Mouse (Mus musculus): ENCODE data around the gene Thoc6. TPM values are rescaled to one million over a fixed set of nuclear protein-coding genes. Genes with fewer than 3 reads are reported as not detected.

The Thoc6 gene
- polyA plus RNA-seq, 1 experiment = 19.8 TPM

- TF ChIP-seq CTCF (IDR thresholded peaks at IDR 0.05; ENCODE audit: extremely low read depth, insufficient read length, insufficient replicate concordance, low read depth, low read length) (no peak), POLR2A (IDR thresholded peaks at IDR 0.05; ENCODE audit: low read depth, low read length) (no peak)
- H3K36me3 ChIP-seq (ENCODE audit: control insufficient read depth, insufficient read depth, low read length) = no peaks in the 10 kb centered on the region
- WGBS = 39% methylated on average over 7 of the region's 7 CpGs
- H3K27ac ChIP-seq (ENCODE audit: insufficient read depth, low read depth, low read length) = no peak overlapping the region
- 0 out of 2 replicates have a peak, but pooled peaks cover 2% of the 10 kb centered on the region for H3K4me1 ChIP-seq (ENCODE audit: control insufficient read depth, insufficient read depth, insufficient read length, low read length)
- H3K27me3 ChIP-seq (ENCODE audit: control insufficient read depth, insufficient read depth, low read length) = peaks cover 6% of the 10 kb centered on the region; the same call in 1 of the 2 replicates
- no peak overlapping the region for H3K4me3 ChIP-seq (ENCODE audit: low read depth, low read length)
Measured at GRCm38 (mm10) chr17:23704741-23705140, 31.1 kb upstream of the Thoc6 start.

DNA sequence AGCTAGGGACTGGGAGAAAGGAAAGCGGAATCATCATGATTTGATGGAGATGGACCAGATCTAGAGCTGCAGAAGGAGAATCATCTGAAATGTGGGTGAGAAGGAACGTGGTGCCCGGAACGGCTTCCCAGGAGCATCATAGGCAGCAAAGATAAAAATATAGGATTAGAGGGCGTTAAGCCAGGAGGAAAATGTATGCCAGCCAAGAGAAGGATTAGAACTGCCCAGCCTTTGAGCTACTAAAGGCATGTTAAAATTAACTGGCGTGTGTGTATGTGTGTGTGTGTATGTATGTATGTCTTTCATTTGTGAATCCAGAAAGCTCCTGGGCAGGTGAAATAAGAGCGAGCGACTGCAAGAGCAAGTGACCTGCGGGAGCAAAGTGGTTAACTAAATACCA lies 29.6 kb upstream of the Thoc6 start:
- Histone ChIP-seq H3K27me3 (ENCODE audit: control insufficient read depth, insufficient read depth, low read length) (peaks cover 12% of the 10 kb centered on the region), H3K4me3 (ENCODE audit: low read depth, low read length) (no peak overlapping the region), H3K4me1 (ENCODE audit: control insufficient read depth, insufficient read depth, insufficient read length, low read length) (peaks cover 5% of the 10 kb centered on the region; the same call in 1 of the 2 replicates), H3K27ac (ENCODE audit: insufficient read depth, low read depth, low read length) (no peak overlapping the region), H3K36me3 (ENCODE audit: control insufficient read depth, insufficient read depth, low read length) (no peaks in the 10 kb centered on the region)
- no peak for TF ChIP-seq POLR2A (IDR thresholded peaks at IDR 0.05; ENCODE audit: low read depth, low read length)
- no peak for TF ChIP-seq CTCF (IDR thresholded peaks at IDR 0.05; ENCODE audit: extremely low read depth, insufficient read length, insufficient replicate concordance, low read depth, low read length)
- 88% methylated on average over 9 of the region's 9 CpGs for WGBS

- WGBS = under 1% methylated on average over 28 of the region's 28 CpGs
- TF ChIP-seq POLR2A (IDR thresholded peaks at IDR 0.05; ENCODE audit: low read depth, low read length) (no peak; the same call in 1 of the 2 replicates), CTCF (IDR thresholded peaks at IDR 0.05; ENCODE audit: extremely low read depth, insufficient read length, insufficient replicate concordance, low read depth, low read length) (peak; percentile 63; the same call in 1 of the 2 replicates)
- H3K36me3 ChIP-seq (ENCODE audit: control insufficient read depth, insufficient read depth, low read length) = no peaks in the 10 kb centered on the region
- peaks cover 5% of the 10 kb centered on the region; the same call in 1 of the 2 replicates for H3K4me1 ChIP-seq (ENCODE audit: control insufficient read depth, insufficient read depth, insufficient read length, low read length)
- H3K27me3 ChIP-seq (ENCODE audit: control insufficient read depth, insufficient read depth, low read length) = peaks cover 12% of the 10 kb centered on the region
- H3K4me3 ChIP-seq (ENCODE audit: low read depth, low read length) = peak overlapping the region; percentile 80
- no peak overlapping the region for H3K27ac ChIP-seq (ENCODE audit: insufficient read depth, low read depth, low read length)
Measured at GRCm38 (mm10) chr17:23700079-23700478, 26.4 kb upstream of the Thoc6 start.

GRCm38 (mm10) chr17:23699131-23700077 lies 25.7 kb upstream of the Thoc6 start:
- Histone ChIP-seq H3K27me3 (ENCODE audit: control insufficient read depth, insufficient read depth, low read length) (peaks cover 12% of the 10 kb centered on the region), H3K36me3 (ENCODE audit: control insufficient read depth, insufficient read depth, low read length) (no peaks in the 10 kb centered on the region), H3K27ac (ENCODE audit: insufficient read depth, low read depth, low read length) (no peak overlapping the region), H3K4me1 (ENCODE audit: control insufficient read depth, insufficient read depth, insufficient read length, low read length) (peaks cover 5% of the 10 kb centered on the region; the same call in 1 of the 2 replicates), H3K4me3 (ENCODE audit: low read depth, low read length) (peak overlapping the region; percentile 80)
- WGBS = under 1% methylated on average over 98 of the region's 101 CpGs
- TF ChIP-seq CTCF (IDR thresholded peaks at IDR 0.05; ENCODE audit: extremely low read depth, insufficient read length, insufficient replicate concordance, low read depth, low read length) = no peak
- no peak for TF ChIP-seq POLR2A (IDR thresholded peaks at IDR 0.05; ENCODE audit: low read depth, low read length)

GRCm38 (mm10) chr17:23695801-23696200 lies 22.1 kb upstream of the Thoc6 start:
- H3K4me1 ChIP-seq (ENCODE audit: control insufficient read depth, insufficient read depth, insufficient read length, low read length) = peaks cover 5% of the 10 kb centered on the region; the same call in 1 of the 2 replicates
- H3K27ac ChIP-seq (ENCODE audit: insufficient read depth, low read depth, low read length) = no peak overlapping the region
- 72% methylated on average over 3 of the region's 3 CpGs for WGBS
- H3K27me3 ChIP-seq (ENCODE audit: control insufficient read depth, insufficient read depth, low read length) = peaks cover 8% of the 10 kb centered on the region
- H3K36me3 ChIP-seq (ENCODE audit: control insufficient read depth, insufficient read depth, low read length) = no peaks in the 10 kb centered on the region
- TF ChIP-seq CTCF (IDR thresholded peaks at IDR 0.05; ENCODE audit: extremely low read depth, insufficient read length, insufficient replicate concordance, low read depth, low read length) (no peak), POLR2A (IDR thresholded peaks at IDR 0.05; ENCODE audit: low read depth, low read length) (no peak)
- H3K4me3 ChIP-seq (ENCODE audit: low read depth, low read length) = no peak overlapping the region

DNA sequence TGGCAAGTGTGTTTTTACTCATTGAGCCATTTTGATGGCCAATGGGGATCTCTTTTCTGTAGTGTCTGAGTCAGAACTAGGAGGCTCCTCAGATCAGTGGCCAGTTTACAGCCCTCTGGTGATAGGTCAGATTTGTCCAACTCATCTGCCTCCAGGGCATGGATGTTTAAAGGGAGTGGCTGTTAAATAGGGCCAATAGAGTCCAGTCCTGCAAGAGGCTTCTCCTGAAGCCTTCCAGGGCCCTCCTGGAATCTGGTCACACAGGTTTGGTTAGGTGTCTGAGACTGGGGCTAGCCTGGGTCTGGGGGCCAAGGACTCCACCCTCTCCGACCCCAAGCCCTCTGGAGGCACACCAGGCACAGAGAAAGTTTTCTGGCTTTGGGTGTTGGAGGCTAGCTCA lies 20.8 kb upstream of the Thoc6 start:
- peaks cover 3% of the 10 kb centered on the region; the same call in 1 of the 2 replicates for H3K4me1 ChIP-seq (ENCODE audit: control insufficient read depth, insufficient read depth, insufficient read length, low read length)
- 50% methylated on average over 1 of the region's 1 CpGs for WGBS
- no peak for TF ChIP-seq CTCF (IDR thresholded peaks at IDR 0.05; ENCODE audit: extremely low read depth, insufficient read length, insufficient replicate concordance, low read depth, low read length)
- no peak for TF ChIP-seq POLR2A (IDR thresholded peaks at IDR 0.05; ENCODE audit: low read depth, low read length)

More for the DNA sequence above, 20.8 kb upstream of the Thoc6 start:
- Histone ChIP-seq H3K4me3 (ENCODE audit: low read depth, low read length) (no peak overlapping the region), H3K27ac (ENCODE audit: insufficient read depth, low read depth, low read length) (no peak overlapping the region), H3K36me3 (ENCODE audit: control insufficient read depth, insufficient read depth, low read length) (no peaks in the 10 kb centered on the region), H3K27me3 (ENCODE audit: control insufficient read depth, insufficient read depth, low read length) (peaks cover 4% of the 10 kb centered on the region)
